Mouse (Mus musculus) frontal cortex, adult (tissue): ENCODE results near the gene Mmp8.

Experiments used
- ATAC-seq: cut with Nextera tagmentation; 2 replicates; pipeline ENCODE4 v1.9.2; 2017; ENCODE audit warnings: mild to moderate bottlenecking, moderate library complexity, mixed read lengths; ENCODE audit not compliant: low TSS enrichment

The Mmp8 gene

GRCm38 (mm10) chr9:7593272-7593812 is 35.1 kb downstream of the Mmp8 start:
- ATAC-seq: no peak

DNA sequence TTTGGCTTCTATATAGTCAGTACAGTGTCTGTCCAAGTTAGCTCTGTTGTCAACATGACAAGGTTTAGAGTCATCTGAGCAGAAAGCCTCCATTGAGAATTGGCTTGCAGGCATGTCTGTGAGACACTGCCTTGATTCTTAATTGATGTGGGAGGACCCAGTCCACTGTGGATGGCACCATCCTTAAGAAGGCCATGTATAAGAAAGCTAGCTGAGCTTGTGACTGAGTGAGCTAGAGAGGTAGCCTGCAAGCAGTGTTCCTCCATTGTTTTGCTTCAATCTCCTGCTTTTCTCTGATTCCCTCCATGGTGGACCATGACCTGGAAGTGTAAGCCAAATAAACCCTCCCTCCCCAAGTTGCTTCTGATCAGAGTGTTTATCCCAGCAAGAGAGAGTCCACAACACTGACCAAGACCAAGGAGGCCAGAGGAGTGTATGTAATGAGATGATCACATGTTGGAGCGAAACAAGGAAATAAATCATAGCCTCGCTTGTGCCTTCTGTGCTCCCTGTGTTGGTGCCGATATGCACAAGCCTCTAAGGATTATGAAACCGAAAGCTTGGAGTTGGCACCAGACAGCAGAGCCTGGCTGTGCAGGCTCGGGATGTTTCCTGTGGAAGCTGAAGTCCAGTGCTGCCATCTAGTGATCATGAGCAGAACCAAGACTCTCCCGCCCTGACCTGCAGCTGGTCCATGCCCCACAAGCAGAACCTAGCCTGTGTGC is 36.7 kb downstream of the Mmp8 start:
- peak; percentile 100 for ATAC-seq

- ATAC-seq: peak; percentile 93
Observed at GRCm38 (mm10) chr9:7602982-7603742, 44.9 kb downstream of the Mmp8 start.

DNA sequence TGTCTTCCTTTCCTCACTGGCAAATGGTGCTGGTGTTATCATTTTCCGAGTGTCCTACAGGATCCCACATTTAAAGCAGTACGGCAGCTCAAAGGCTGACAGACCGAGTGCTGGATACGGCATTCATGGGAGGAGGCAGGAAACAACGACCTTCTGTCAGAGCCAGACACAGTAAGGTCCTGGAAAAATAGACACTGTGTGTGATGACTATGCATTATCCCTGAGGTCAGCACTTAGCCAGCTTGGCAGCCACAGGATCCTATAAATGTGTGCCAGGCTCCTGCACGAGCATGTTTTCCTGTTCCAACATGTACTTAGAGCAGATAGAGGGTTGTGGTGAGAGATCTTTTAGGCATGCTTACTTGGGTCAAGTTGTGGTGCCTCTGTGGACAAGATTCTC is 45.7 kb downstream of the Mmp8 start:
- ATAC-seq: peak; percentile 55; the same call in 1 of the 2 replicates

GRCm38 (mm10) chr9:7605638-7606037 is 47.4 kb downstream of the Mmp8 start:
- ATAC-seq: no peak
